Mouse (Mus musculus): Measurements from ENCODE around the gene Stk11.

DNA sequence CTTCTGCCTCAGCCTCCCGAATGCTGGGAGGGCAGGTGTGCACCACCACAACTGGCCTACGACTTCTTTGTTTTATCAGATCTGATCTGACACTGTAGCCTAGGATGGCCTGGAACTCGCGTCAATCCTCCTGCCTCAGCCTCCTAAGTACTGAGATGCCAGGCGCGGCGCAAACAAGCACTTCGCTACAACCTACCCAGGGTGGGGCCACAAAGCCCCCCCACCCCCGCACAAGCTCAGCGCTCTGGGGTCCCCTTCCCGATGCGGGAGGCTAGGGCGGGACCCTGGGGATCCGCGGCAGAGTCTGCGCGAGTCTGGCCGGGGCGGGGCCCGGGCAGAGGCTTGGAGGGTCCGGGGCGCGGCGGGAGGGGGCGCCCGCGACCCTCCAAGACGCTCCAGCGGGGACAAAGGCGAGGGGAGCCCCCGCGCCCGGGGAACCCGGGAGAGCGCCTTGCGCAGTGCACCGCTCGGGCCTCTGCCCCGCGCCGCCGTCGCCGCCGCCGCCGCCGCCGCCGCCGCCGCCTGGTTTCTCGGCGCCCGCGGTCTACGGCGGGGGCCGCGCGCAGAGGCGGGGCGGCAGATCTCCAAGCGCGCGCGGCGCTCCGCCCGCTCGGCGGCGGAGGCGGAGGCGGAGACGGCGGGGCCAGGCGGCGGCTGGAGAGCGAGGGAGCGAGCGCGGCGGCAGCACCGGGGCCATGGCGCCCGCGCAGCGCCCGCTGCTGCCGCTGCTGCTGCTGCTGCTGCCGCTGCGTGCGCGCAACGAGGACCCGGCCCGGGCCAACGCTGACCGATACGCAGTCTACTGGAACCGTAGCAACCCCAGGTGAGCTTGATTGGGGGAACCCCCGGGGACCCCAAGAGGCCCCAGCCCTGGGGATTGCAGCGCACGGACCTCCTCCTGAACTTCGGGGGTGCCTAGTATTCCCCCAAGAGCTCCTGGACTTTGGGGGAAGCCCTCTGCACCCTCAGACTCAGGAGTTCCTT lies 63.8 kb downstream of the Stk11 start, which contains the start of gene Efna2:
- TF ChIP-seq CTCF (IDR thresholded peaks at IDR 0.05; ENCODE audit: borderline replicate concordance, insufficient read depth, low read length) (no peak), POLR2A (IDR thresholded peaks at IDR 0.05; ENCODE audit: low read depth, low read length) (no peak)
